Mouse (Mus musculus): Measurements from ENCODE around the gene Prpmp5. TPM values are rescaled to one million over a fixed set of nuclear protein-coding genes. Genes with fewer than 3 reads are reported as not detected.
"Not testable (repeated sequence)": the region's sequence is repeated elsewhere in the genome, so short reads cannot be mapped to it uniquely, and the experiment has no call there.

Gene Prpmp5
- polyA plus RNA-seq (2012; rRNA removed) = not detected in 2 replicates

- H3K4me1 ChIP-seq (ENCODE audit: control insufficient read depth, insufficient read depth, low read length); H3K4me3 ChIP-seq (replicated peaks; ENCODE audit: extremely low read depth, low read depth, low read length); DNase-seq: not testable (repeated sequence)
Measured at GRCm38 (mm10) chr6:132314657-132315056, at the start of gene Prpmp5. Prpmp5 (minus strand) TSS chr6:132314757.

- DNase-seq = not testable (repeated sequence)
Measured at GRCm38 (mm10) chr6:132364034-132364433, 49.5 kb upstream of the Prpmp5 start, which contains the start of gene Gm8882. Gm8882 (minus strand) TSS chr6:132364134.

More at GRCm38 (mm10) chr6:132364034-132364433, 49.5 kb upstream of the Prpmp5 start, which contains the start of gene Gm8882:
- not testable (repeated sequence) for H3K4me3 ChIP-seq (replicated peaks; ENCODE audit: extremely low read depth, low read depth, low read length); H3K4me1 ChIP-seq (ENCODE audit: control insufficient read depth, insufficient read depth, low read length)
- 61% methylated on average over 1 of the region's 1 CpGs for WGBS

Other genes with a start within 250 kb of the Prpmp5 start
- not detected in 2 replicates for gene Prb1, start 104.2 kb downstream of the Prpmp5 start, polyA plus RNA-seq (2012; rRNA removed)
- not detected in 2 replicates for gene Gm8882, start 49.4 kb upstream of the Prpmp5 start, polyA plus RNA-seq (2012; rRNA removed)

Data from lung, adult 2 months (tissue).